19 mouse cellular contexts compared by ENCODE assay signal in genomic region chr6:83323652-83324419, GRCm38 (mm10). TPM values are rescaled to one million over a fixed set of nuclear protein-coding genes. Genes with fewer than 3 reads are reported as not detected.
DNase-seq lines count a peak whose midpoint lies in the region; ATAC-seq lines count a peak whose summit lies in the region.
"Had no signal": no experiment of that assay in that cellular context is flagged by ENCODE, and none has a peak within 500 bp of the region (broad histone marks: within the 10 kb centered on the region; RNA-seq: fewer than 3 reads in every experiment).

No protein-coding gene starts in this region.

- H3K9me3 ChIP-seq in megakaryocyte, embryonic 14.5 days = no peaks in the 10 kb centered on the region
- no peaks in the 10 kb centered on the region for H3K9me3 ChIP-seq in liver, embryonic 13.5 days (replicated peaks)
- H3K9me3 ChIP-seq in stomach, embryonic 16.5 days (replicated peaks; ENCODE audit: control insufficient read depth, low read length) = no peaks in the 10 kb centered on the region
- H3K9me3 ChIP-seq: heart, embryonic 10.5 days; limb, embryonic 12.5 days; lung, embryonic 15.5 days; midbrain, embryonic 10.5 days; neural tube, embryonic 15.5 days had no signal

- H3K4me2 ChIP-seq in liver, embryonic 13.5 days = peak overlapping the region; percentile 88
- peak overlapping the region; percentile 21; the same call in 1 of the 2 replicates for H3K4me2 ChIP-seq in stomach, embryonic 16.5 days (ENCODE audit: low read depth, low read length)
- H3K4me2 ChIP-seq: limb, embryonic 12.5 days; neural tube, embryonic 15.5 days had no signal

- H3K27ac ChIP-seq in brown adipose tissue, adult 24 weeks (replicated peaks; ENCODE audit: low read depth, low read length) = 0 out of 2 replicates have a peak overlapping the region, but pooled peaks have one; percentile 44
- H3K27ac ChIP-seq in liver, embryonic 13.5 days = peak overlapping the region; percentile 53
- H3K27ac ChIP-seq in stomach, embryonic 16.5 days (ENCODE audit: low read length) = peak overlapping the region; percentile 19; the same call in 1 of the 2 replicates
- H3K27ac ChIP-seq: heart, embryonic 10.5 days; kidney, postnatal 0 days; limb, embryonic 12.5 days; lung, embryonic 15.5 days; midbrain, embryonic 10.5 days; neural tube, embryonic 15.5 days had no signal

- H3K4me1 ChIP-seq in megakaryocyte, embryonic 14.5 days = peaks cover 49% of the 10 kb centered on the region
- 0 out of 2 replicates have a peak, but pooled peaks cover 2% of the 10 kb centered on the region for H3K4me1 ChIP-seq in brown adipose tissue, adult 24 weeks (ENCODE audit: control insufficient read depth, insufficient read depth, insufficient read length, low read length)
- peaks cover 44% of the 10 kb centered on the region for H3K4me1 ChIP-seq in liver, embryonic 13.5 days (replicated peaks)
- peaks cover 11% of the 10 kb centered on the region for H3K4me1 ChIP-seq in stomach, embryonic 16.5 days (ENCODE audit: control insufficient read depth, insufficient read depth, low read length)

- H3K27me3 ChIP-seq in megakaryocyte, embryonic 14.5 days (replicated peaks) = no peaks in the 10 kb centered on the region
- H3K27me3 ChIP-seq in liver, embryonic 13.5 days = no peaks in the 10 kb centered on the region
- no peaks in the 10 kb centered on the region for H3K27me3 ChIP-seq in stomach, embryonic 16.5 days (ENCODE audit: control insufficient read depth, insufficient read depth, low read length)
- H3K27me3 ChIP-seq: limb, embryonic 12.5 days; lung, embryonic 15.5 days; neural tube, embryonic 15.5 days had no signal

- H3K9ac ChIP-seq in liver, embryonic 13.5 days = peak overlapping the region; percentile 47
- H3K9ac ChIP-seq in stomach, embryonic 16.5 days (ENCODE audit: low read length) = 0 out of 2 replicates have a peak overlapping the region, but pooled peaks have one; percentile 21
- H3K9ac ChIP-seq: limb, embryonic 12.5 days; lung, embryonic 15.5 days; neural tube, embryonic 15.5 days had no signal

- H3K4me3 ChIP-seq in megakaryocyte, embryonic 14.5 days (replicated peaks) = peak overlapping the region; percentile 75
- H3K4me3 ChIP-seq in brown adipose tissue, adult 24 weeks (ENCODE audit: insufficient read depth, low read depth, low read length) = no peak overlapping the region
- peak overlapping the region; percentile 9; the same call in 1 of the 2 replicates for H3K4me3 ChIP-seq in liver, embryonic 13.5 days (replicated peaks)
- H3K4me3 ChIP-seq in stomach, embryonic 16.5 days (replicated peaks; ENCODE audit: low read length) = no peak overlapping the region
- H3K4me3 ChIP-seq: heart, embryonic 10.5 days; limb, embryonic 12.5 days; lung, embryonic 15.5 days; midbrain, embryonic 10.5 days; neural tube, embryonic 15.5 days had no signal

- no peak for ATAC-seq in megakaryocyte, adult 5-6 weeks (ENCODE audit: poor library complexity, severe bottlenecking)
- no peak for ATAC-seq in liver, embryonic 13.5 days (ENCODE audit: low read depth)
- ATAC-seq in stomach, embryonic 16.5 days (ENCODE audit: insufficient read depth, low FRiP score) = no peak
- ATAC-seq: forebrain, embryonic 14.5 days had no signal

- H3K36me3 ChIP-seq in megakaryocyte, embryonic 14.5 days (replicated peaks; ENCODE audit: low read length) = peaks cover 11% of the 10 kb centered on the region
- peaks cover 17% of the 10 kb centered on the region for H3K36me3 ChIP-seq in liver, embryonic 13.5 days
- H3K36me3 ChIP-seq in stomach, embryonic 16.5 days (ENCODE audit: control insufficient read depth, insufficient read depth, low read length) = no peaks in the 10 kb centered on the region
- H3K36me3 ChIP-seq: limb, embryonic 12.5 days; neural tube, embryonic 15.5 days had no signal

- no peak for DNase-seq in liver, embryonic 13.5 days
- no peak for DNase-seq in urinary bladder, postnatal 4 days (ENCODE audit: low spot score in 2 of 2)
- no peak for DNase-seq in kidney, postnatal 25 days
- no peak for DNase-seq in adrenal gland, adult 8-10 months
- DNase-seq: adrenal gland, postnatal 36 days; cerebellum, adult 11-12 months; gastrocnemius, postnatal 10 days; heart, postnatal 36 days had no signal

- WGBS in liver, embryonic 13.5 days (ENCODE audit: insufficient replicate concordance) = 43% methylated on average over 8 of the region's 8 CpGs
- 57% methylated on average over 8 of the region's 8 CpGs for WGBS in stomach, embryonic 16.5 days

RNA-seq across cellular contexts. Expression of gene Mthfd2, which starts 1.9 kb away (rescaled TPM):
- polyA plus RNA-seq in megakaryocyte, embryonic 14.5 days (2012; ENCODE audit: insufficient read depth, low replicate concordance) = 17.8 and 30.5 TPM in 2 replicates
- 33.8 and 35.7 TPM in 2 replicates for total RNA-seq in megakaryocyte, adult 5-6 weeks (2015)
- total RNA-seq in megakaryocyte, adult 5-6 weeks (2017) = 37.8 and 39.7 TPM in 2 replicates
- 5.2 and 7.4 TPM in 2 replicates for polyA plus RNA-seq in brown adipose tissue, adult 24 weeks (2012; ENCODE audit: insufficient read depth, insufficient read length, missing spikeins)
- 90.3 and 106 TPM in 2 replicates for polyA plus RNA-seq in liver, embryonic 13.5 days (2015; fragmentation: Nextera tagmentation; extraction: Ambion mirVana)
- 29.6 and 35.2 TPM in 2 replicates for polyA plus RNA-seq in stomach, embryonic 16.5 days (2015; fragmentation: Nextera tagmentation; extraction: Ambion mirVana)
- total RNA-seq in adrenal gland, adult 8-10 months (2022) = 10 to 100 TPM; 14.4 to 19.3 (median 17.6) TPM

RNA-seq across cellular contexts. Expression of gene Mob1a, which starts 2.0 kb away (rescaled TPM):
- polyA plus RNA-seq in megakaryocyte, embryonic 14.5 days (2012; ENCODE audit: insufficient read depth, low replicate concordance) = 20.8 and 26.9 TPM in 2 replicates
- 163 and 172 TPM in 2 replicates for total RNA-seq in megakaryocyte, adult 5-6 weeks (2015)
- total RNA-seq in megakaryocyte, adult 5-6 weeks (2017) = 250 and 263 TPM in 2 replicates
- polyA plus RNA-seq in brown adipose tissue, adult 24 weeks (2012; ENCODE audit: insufficient read depth, insufficient read length, missing spikeins) = 38.1 and 43.1 TPM in 2 replicates
- polyA plus RNA-seq in liver, embryonic 13.5 days (2015; fragmentation: Nextera tagmentation; extraction: Ambion mirVana) = 36.9 and 46.5 TPM in 2 replicates
- polyA plus RNA-seq in stomach, embryonic 16.5 days (2015; fragmentation: Nextera tagmentation; extraction: Ambion mirVana) = 67.6 and 67.9 TPM in 2 replicates
- 10 to 100 TPM; 66.9 to 77.3 (median 71.4) TPM for total RNA-seq in adrenal gland, adult 8-10 months (2022)

RNA-seq across cellular contexts. Expression of gene Bola3, which starts 25.1 kb away (rescaled TPM):
- 46.0 and 113 TPM in 2 replicates for polyA plus RNA-seq in megakaryocyte, embryonic 14.5 days (2012; ENCODE audit: insufficient read depth, low replicate concordance)
- 33.8 and 35.8 TPM in 2 replicates for total RNA-seq in megakaryocyte, adult 5-6 weeks (2015)
- 22.6 and 23.5 TPM in 2 replicates for total RNA-seq in megakaryocyte, adult 5-6 weeks (2017)
- polyA plus RNA-seq in brown adipose tissue, adult 24 weeks (2012; ENCODE audit: insufficient read depth, insufficient read length, missing spikeins) = 671 and 946 TPM in 2 replicates
- polyA plus RNA-seq in liver, embryonic 13.5 days (2015; fragmentation: Nextera tagmentation; extraction: Ambion mirVana) = 329 and 343 TPM in 2 replicates
- 121 and 145 TPM in 2 replicates for polyA plus RNA-seq in stomach, embryonic 16.5 days (2015; fragmentation: Nextera tagmentation; extraction: Ambion mirVana)
- 100 to 1,000 TPM in 3 of 4 experiments, 10 to 100 TPM in 1; 94.1 to 174 (median 137) TPM for total RNA-seq in adrenal gland, adult 8-10 months (2022)

Comparison
In these comparisons a context has a peak if more than half of its experiments do, and no peak if none do; other contexts are left out.
1. H3K4me3 ChIP-seq: peak in megakaryocyte, embryonic 14.5 days (single experiment) and liver, embryonic 13.5 days (single experiment); none in brown adipose tissue, adult 24 weeks (single experiment) and stomach, embryonic 16.5 days (single experiment).
2. Peak in every context shown above with its lines, with median percentiles within 50 percentile points of each other: H3K27ac ChIP-seq.